Mouse (Mus musculus) erythroblast, embryonic 14.5 days (primary cell): ENCODE measurements around the gene Irgm2. TPM values are rescaled to one million over a fixed set of nuclear protein-coding genes. Genes with fewer than 3 reads are reported as not detected.
"Not testable (repeated sequence)": the region's sequence is repeated elsewhere in the genome, so short reads cannot be mapped to it uniquely, and the experiment has no call there.

ENCODE experiments used
- H3K27me3 ChIP-seq: 2 replicates; pipeline ENCODE4 v1.6.1; 2012; ENCODE audit warnings: inconsistent platforms; ENCODE audit not compliant: control insufficient read depth
- H3K36me3 ChIP-seq: 2 replicates; pipeline ENCODE4 v1.6.1; 2012; ENCODE audit warnings: mild to moderate bottlenecking, inconsistent platforms; ENCODE audit not compliant: control insufficient read depth
- H3K4me1 ChIP-seq: 2 replicates; pipeline ENCODE4 v1.6.1; 2012; ENCODE audit warnings: inconsistent platforms; ENCODE audit not compliant: control insufficient read depth
- H3K4me3 ChIP-seq: replicated peaks from 2 replicates; pipeline ENCODE3; 2012; ENCODE audit warnings: moderate library complexity, mild to moderate bottlenecking, inconsistent platforms
- H3K9me3 ChIP-seq: 2 replicates; pipeline ENCODE4 v1.6.1; 2012; ENCODE audit warnings: low read length, inconsistent platforms, mixed read lengths; ENCODE audit not compliant: control insufficient read depth
- GATA1 ChIP-seq: IDR thresholded peaks from 2 replicates; pipeline ENCODE4 v1.6.1; 2012; ENCODE audit warnings: low read length, inconsistent platforms, mixed read lengths
- TAL1 ChIP-seq: IDR thresholded peaks from 3 replicates; pipeline ENCODE4 v1.6.1; 2012; ENCODE audit warnings: low read length, inconsistent platforms, mixed read lengths
- polyA plus RNA-seq: library from polyadenylated mRNA; stranded (reverse); fragments of >175 nt; gene quantifications from 2 replicates; pipeline ENCODE4 v1.2.3, GENCODE M21; 2012

Irgm2 gene
- polyA plus RNA-seq, 1 experiment: 0.98 TPM

- H3K36me3 ChIP-seq: peaks cover 31% of the 10 kb centered on the region
- H3K9me3 ChIP-seq: no peaks in the 10 kb centered on the region
- peaks cover 2% of the 10 kb centered on the region for H3K27me3 ChIP-seq
- TF ChIP-seq GATA1 (no peak), TAL1 (no peak)
- peaks cover 41% of the 10 kb centered on the region for H3K4me1 ChIP-seq
- H3K4me3 ChIP-seq: no peak overlapping the region
Measured at GRCm38 (mm10) chr11:58225655-58226054, 26.2 kb downstream of the Irgm2 start.

- H3K4me3 ChIP-seq: no peak overlapping the region
- peaks cover 23% of the 10 kb centered on the region for H3K36me3 ChIP-seq
- H3K4me1 ChIP-seq: peaks cover 33% of the 10 kb centered on the region
- TF ChIP-seq GATA1 (no peak), TAL1 (no peak)
- no peaks in the 10 kb centered on the region for H3K9me3 ChIP-seq
- peaks cover 5% of the 10 kb centered on the region for H3K27me3 ChIP-seq
Measured at GRCm38 (mm10) chr11:58226425-58226824, 27.0 kb downstream of the Irgm2 start.

GRCm38 (mm10) chr11:58228021-58228420, 28.6 kb downstream of the Irgm2 start:
- H3K4me3 ChIP-seq, H3K36me3 ChIP-seq, H3K9me3 ChIP-seq: not testable (repeated sequence)
- peaks cover 18% of the 10 kb centered on the region for H3K27me3 ChIP-seq
- H3K4me1 ChIP-seq: peaks cover 23% of the 10 kb centered on the region

- H3K36me3 ChIP-seq: no peaks in the 10 kb centered on the region
- peaks cover 6% of the 10 kb centered on the region for H3K4me1 ChIP-seq
- no peak for TF ChIP-seq TAL1
- no peak for TF ChIP-seq GATA1
- peaks cover 23% of the 10 kb centered on the region for H3K27me3 ChIP-seq
- no peaks in the 10 kb centered on the region for H3K9me3 ChIP-seq
- no peak overlapping the region for H3K4me3 ChIP-seq
Measured at GRCm38 (mm10) chr11:58230396-58230910, 31.0 kb downstream of the Irgm2 start.

- Histone ChIP-seq H3K36me3 (no peaks in the 10 kb centered on the region), H3K9me3 (no peaks in the 10 kb centered on the region), H3K27me3 (peaks cover 23% of the 10 kb centered on the region), H3K4me1 (no peaks in the 10 kb centered on the region), H3K4me3 (no peak overlapping the region)
- no peak for TF ChIP-seq TAL1
- no peak for TF ChIP-seq GATA1
Measured at GRCm38 (mm10) chr11:58231156-58231555, 31.7 kb downstream of the Irgm2 start.

GRCm38 (mm10) chr11:58234551-58234950, 35.1 kb downstream of the Irgm2 start:
- not testable (repeated sequence) for H3K36me3 ChIP-seq, H3K4me1 ChIP-seq, H3K9me3 ChIP-seq, H3K4me3 ChIP-seq
- peaks cover 23% of the 10 kb centered on the region for H3K27me3 ChIP-seq

- Histone ChIP-seq H3K36me3 (no peaks in the 10 kb centered on the region), H3K9me3 (no peaks in the 10 kb centered on the region), H3K4me1 (peaks cover 8% of the 10 kb centered on the region), H3K27me3 (peaks cover 23% of the 10 kb centered on the region), H3K4me3 (no peak overlapping the region)
- TF ChIP-seq GATA1: no peak
- no peak for TF ChIP-seq TAL1
Measured at GRCm38 (mm10) chr11:58235152-58235551, 35.7 kb downstream of the Irgm2 start.

GRCm38 (mm10) chr11:58238840-58239791, 39.7 kb downstream of the Irgm2 start:
- Histone ChIP-seq H3K4me3 (peak overlapping the region; percentile 36), H3K27me3 (peaks cover 6% of the 10 kb centered on the region)

GRCm38 (mm10) chr11:58247294-58247693, 47.9 kb downstream of the Irgm2 start:
- Histone ChIP-seq H3K27me3 (peaks cover 3% of the 10 kb centered on the region), H3K4me1 (no peaks in the 10 kb centered on the region), H3K9me3 (no peaks in the 10 kb centered on the region), H3K4me3 (no peak overlapping the region), H3K36me3 (no peaks in the 10 kb centered on the region)
- no peak for TF ChIP-seq GATA1
- no peak for TF ChIP-seq TAL1

More at GRCm38 (mm10) chr11:58238840-58239791, 39.7 kb downstream of the Irgm2 start:
- Histone ChIP-seq H3K9me3 (no peaks in the 10 kb centered on the region), H3K36me3 (no peaks in the 10 kb centered on the region), H3K4me1 (peaks cover 8% of the 10 kb centered on the region)
- no peak for TF ChIP-seq GATA1
- no peak for TF ChIP-seq TAL1
